Comparison of ENCODE assay signal across 16 mouse cellular contexts in genomic region chr5:28236098-28236497, GRCm38 (mm10). TPM values are rescaled to one million over a fixed set of nuclear protein-coding genes. Genes with fewer than 3 reads are reported as not detected.
DNase-seq lines count a peak whose midpoint lies in the region; ATAC-seq and TF ChIP-seq lines count a peak whose summit lies in the region.
"Had no signal": no experiment of that assay in that cellular context is flagged by ENCODE, and none has a peak within 500 bp of the region (broad histone marks: within the 10 kb centered on the region; RNA-seq: fewer than 3 reads in every experiment).

No protein-coding gene starts in this region.

- DNase-seq in cerebellum, adult 11-12 months, result peak; percentile 56
- DNase-seq in brain, embryonic 14.5 days (ENCODE audit: low read depth), result peak; percentile 37
- DNase-seq in embryonic facial prominence, embryonic 14.5 days (ENCODE audit: low spot score), result peak; percentile 41
- DNase-seq in left cerebral cortex, adult 18-20 months (ENCODE audit: low spot score in 2 of 2), result no peak
- no peak for DNase-seq in gastrocnemius, postnatal 25 days

- H3K9ac ChIP-seq in hindbrain, embryonic 12.5 days, result no peak overlapping the region
- no peak overlapping the region for H3K9ac ChIP-seq in hindbrain, embryonic 13.5 days
- H3K9ac ChIP-seq in embryonic facial prominence, embryonic 14.5 days (ENCODE audit: low read depth, low read length), result no peak overlapping the region
- H3K9ac ChIP-seq: liver, embryonic 15.5 days had no signal

- H3K4me2 ChIP-seq in hindbrain, embryonic 12.5 days (replicated peaks), result no peak overlapping the region
- no peak overlapping the region for H3K4me2 ChIP-seq in hindbrain, embryonic 13.5 days
- no peak overlapping the region for H3K4me2 ChIP-seq in embryonic facial prominence, embryonic 14.5 days (ENCODE audit: low read depth, low read length)
- H3K4me2 ChIP-seq: liver, embryonic 15.5 days had no signal

- 15% methylated on average over 6 of the region's 6 CpGs for WGBS in hindbrain, embryonic 12.5 days
- 12% methylated on average over 6 of the region's 6 CpGs for WGBS in hindbrain, embryonic 13.5 days
- WGBS in embryonic facial prominence, embryonic 14.5 days, result 15% methylated on average over 6 of the region's 6 CpGs

- no peaks in the 10 kb centered on the region for H3K9me3 ChIP-seq in hindbrain, embryonic 12.5 days (replicated peaks)
- H3K9me3 ChIP-seq in hindbrain, embryonic 13.5 days, result no peaks in the 10 kb centered on the region
- no peaks in the 10 kb centered on the region for H3K9me3 ChIP-seq in embryonic facial prominence, embryonic 14.5 days (ENCODE audit: control insufficient read depth, low read length)
- H3K9me3 ChIP-seq: G1E; liver, embryonic 15.5 days had no signal

- peaks cover 3% of the 10 kb centered on the region; the same call in 1 of the 2 replicates for H3K27me3 ChIP-seq in hindbrain, embryonic 12.5 days
- no peaks in the 10 kb centered on the region for H3K27me3 ChIP-seq in hindbrain, embryonic 13.5 days
- no peaks in the 10 kb centered on the region for H3K27me3 ChIP-seq in embryonic facial prominence, embryonic 14.5 days (replicated peaks; ENCODE audit: control insufficient read depth, insufficient read depth, low read length)
- H3K27me3 ChIP-seq: liver, embryonic 15.5 days had no signal

- no peak for TF ChIP-seq POLR2A in brain, embryonic 14.5 days (IDR thresholded peaks at IDR 0.05; ENCODE audit: borderline replicate concordance, extremely low read depth, insufficient read depth, insufficient read length, poor library complexity, severe bottlenecking)

- no peak for TF ChIP-seq CTCF in brain, embryonic 14.5 days (IDR thresholded peaks at IDR 0.05; ENCODE audit: borderline replicate concordance, extremely low read depth, insufficient read depth, insufficient read length)

- no peaks in the 10 kb centered on the region for H3K36me3 ChIP-seq in hindbrain, embryonic 12.5 days
- no peaks in the 10 kb centered on the region for H3K36me3 ChIP-seq in hindbrain, embryonic 13.5 days
- no peaks in the 10 kb centered on the region for H3K36me3 ChIP-seq in embryonic facial prominence, embryonic 14.5 days (ENCODE audit: control insufficient read depth, insufficient read depth, low read length)
- H3K36me3 ChIP-seq: G1E; liver, embryonic 15.5 days had no signal

- peak overlapping the region; percentile 25; the same call in 1 of the 2 replicates for H3K27ac ChIP-seq in hindbrain, embryonic 12.5 days
- H3K27ac ChIP-seq in hindbrain, embryonic 13.5 days, result no peak overlapping the region
- H3K27ac ChIP-seq in embryonic facial prominence, embryonic 14.5 days (replicated peaks; ENCODE audit: low read depth, low read length), result no peak overlapping the region
- H3K27ac ChIP-seq: liver, embryonic 15.5 days had no signal

- no peak for ATAC-seq in cerebellum, adult (ENCODE audit: insufficient number of reproducible peaks, low FRiP score, low TSS enrichment)
- ATAC-seq in hindbrain, embryonic 12.5 days (ENCODE audit: low FRiP score), result no peak
- ATAC-seq in hindbrain, embryonic 13.5 days (ENCODE audit: low FRiP score), result no peak
- no peak for ATAC-seq in embryonic facial prominence, embryonic 14.5 days (ENCODE audit: low read depth)
- ATAC-seq: forebrain, embryonic 14.5 days; intestine, postnatal 0 days had no signal

- H3K4me1 ChIP-seq in hindbrain, embryonic 12.5 days, result peaks cover 12% of the 10 kb centered on the region
- H3K4me1 ChIP-seq in hindbrain, embryonic 13.5 days (replicated peaks), result peaks cover 16% of the 10 kb centered on the region
- no peaks in the 10 kb centered on the region for H3K4me1 ChIP-seq in embryonic facial prominence, embryonic 14.5 days (ENCODE audit: control insufficient read depth, insufficient read depth, low read length)
- H3K4me1 ChIP-seq: liver, embryonic 15.5 days had no signal

- H3K4me3 ChIP-seq in hindbrain, embryonic 12.5 days, result no peak overlapping the region
- H3K4me3 ChIP-seq in hindbrain, embryonic 13.5 days, result no peak overlapping the region
- H3K4me3 ChIP-seq in embryonic facial prominence, embryonic 14.5 days (ENCODE audit: low read depth, low read length), result no peak overlapping the region
- H3K4me3 ChIP-seq: liver, embryonic 15.5 days had no signal

RNA-seq across cellular contexts. Expression of gene Cnpy1, which starts 9.5 kb away (rescaled TPM):
- polyA plus RNA-seq in hindbrain, embryonic 12.5 days (2016; fragmentation: Nextera tagmentation; extraction: Ambion mirVana), result 50.6 and 69.9 TPM in 2 replicates
- polyA plus RNA-seq in hindbrain, embryonic 13.5 days (2015; fragmentation: Nextera tagmentation; extraction: Ambion mirVana), result 33.9 and 42.8 TPM in 2 replicates
- 41.7 and 54.6 TPM in 2 replicates for polyA plus RNA-seq in brain, embryonic 14.5 days (2012; rRNA removed)
- 1.4 and 1.7 TPM in 2 replicates for polyA plus RNA-seq in embryonic facial prominence, embryonic 14.5 days (2014; fragmentation: Nextera tagmentation; extraction: Ambion mirVana)
- under 1 TPM in 1 of 2 experiments, not detected in 1; 0.19 TPM for total RNA-seq in left cerebral cortex, adult 18-20 months (2021)
- not detected for total RNA-seq in gastrocnemius, postnatal 25 days (2021)
- total RNA-seq: adrenal gland, adult 18-20 months; common myeloid progenitor, adult 5-6 weeks; gastrocnemius, postnatal 4 days had no signal
- polyA plus RNA-seq: G1E; spleen, adult 2 months had no signal

Comparison
In these comparisons a context has a peak if more than half of its experiments do, and no peak if none do; other contexts are left out.
1. DNase-seq: peak in cerebellum, adult 11-12 months (single experiment), brain, embryonic 14.5 days (single experiment) and embryonic facial prominence, embryonic 14.5 days (single experiment); none in left cerebral cortex, adult 18-20 months (0 of 2) and gastrocnemius, postnatal 25 days (single experiment).
2. RNA of gene Cnpy1, which starts 9.5 kb away (polyA plus RNA-seq): 41.7 to 54.6 TPM in brain, embryonic 14.5 days, 50.6 to 69.9 TPM in hindbrain, embryonic 12.5 days and 33.9 to 42.8 TPM in hindbrain, embryonic 13.5 days; 1.4 to 1.7 TPM in embryonic facial prominence, embryonic 14.5 days; every median in the first group is over 10 times any median in the second.